Mouse (Mus musculus): ENCODE measurements around the gene Sgip1. TPM values are rescaled to one million over a fixed set of nuclear protein-coding genes. Genes with fewer than 3 reads are reported as not detected.

Gene Sgip1
- polyA plus RNA-seq (2014; fragmentation: Nextera tagmentation; extraction: Ambion mirVana) = 64.6 and 68.3 TPM in 2 replicates

- no peaks in the 10 kb centered on the region for H3K9me3 ChIP-seq (ENCODE audit: control insufficient read depth, low read length)
- H3K4me1 ChIP-seq (replicated peaks; ENCODE audit: control insufficient read depth, insufficient read depth, low read length) = no peaks in the 10 kb centered on the region
- H3K4me3 ChIP-seq (replicated peaks; ENCODE audit: low read length) = no peak within 1 kb of the TSS
- H3K36me3 ChIP-seq (replicated peaks; ENCODE audit: control insufficient read depth, insufficient read depth) = no peaks in the 10 kb centered on the region
- no peak within 1 kb of the TSS for H3K27ac ChIP-seq
- H3K27me3 ChIP-seq (ENCODE audit: control insufficient read depth, insufficient read depth, low read length) = no peaks in the 10 kb centered on the region
- H3K9ac ChIP-seq = no peak within 1 kb of the TSS
- DNase-seq (ENCODE audit: low spot score) = no peak
- H3K4me2 ChIP-seq (replicated peaks) = no peak within 1 kb of the TSS
- ATAC-seq (ENCODE audit: low FRiP score) = no peak
- WGBS = 69% methylated on average over 8 of the region's 8 CpGs
These were observed at the start of gene Sgip1 for GRCm38 (mm10) chr4:102741287-102741686. Sgip1 (plus strand) TSS chr4:102741297.

- DNase-seq (ENCODE audit: low spot score) (no peak), ATAC-seq (ENCODE audit: low FRiP score) (no peak)
- WGBS = 75% methylated on average over 4 of the region's 4 CpGs
- Histone ChIP-seq H3K4me2 (replicated peaks) (no peak overlapping the region), H3K27ac (no peak overlapping the region), H3K4me1 (replicated peaks; ENCODE audit: control insufficient read depth, insufficient read depth, low read length) (no peaks in the 10 kb centered on the region), H3K9me3 (ENCODE audit: control insufficient read depth, low read length) (no peaks in the 10 kb centered on the region), H3K27me3 (ENCODE audit: control insufficient read depth, insufficient read depth, low read length) (no peaks in the 10 kb centered on the region), H3K4me3 (replicated peaks; ENCODE audit: low read length) (no peak overlapping the region), H3K36me3 (replicated peaks; ENCODE audit: control insufficient read depth, insufficient read depth) (no peaks in the 10 kb centered on the region), H3K9ac (no peak overlapping the region)
These were observed 49.7 kb upstream of the Sgip1 start for GRCm38 (mm10) chr4:102691402-102691801.

- H3K9ac ChIP-seq = no peak overlapping the region
- DNase-seq (ENCODE audit: low spot score) (no peak), ATAC-seq (ENCODE audit: low FRiP score) (no peak)
- H3K9me3 ChIP-seq (ENCODE audit: control insufficient read depth, low read length) = no peaks in the 10 kb centered on the region
- H3K4me2 ChIP-seq (replicated peaks) = no peak overlapping the region
- no peaks in the 10 kb centered on the region for H3K4me1 ChIP-seq (replicated peaks; ENCODE audit: control insufficient read depth, insufficient read depth, low read length)
- no peak overlapping the region for H3K4me3 ChIP-seq (replicated peaks; ENCODE audit: low read length)
- 92% methylated on average over 7 of the region's 7 CpGs for WGBS
- no peak overlapping the region for H3K27ac ChIP-seq
- H3K36me3 ChIP-seq (replicated peaks; ENCODE audit: control insufficient read depth, insufficient read depth) = no peaks in the 10 kb centered on the region
- H3K27me3 ChIP-seq (ENCODE audit: control insufficient read depth, insufficient read depth, low read length) = no peaks in the 10 kb centered on the region
These were observed 43.1 kb upstream of the Sgip1 start for GRCm38 (mm10) chr4:102697966-102698365.

- no peaks in the 10 kb centered on the region for H3K27me3 ChIP-seq (ENCODE audit: control insufficient read depth, insufficient read depth, low read length)
- no peaks in the 10 kb centered on the region for H3K4me1 ChIP-seq (replicated peaks; ENCODE audit: control insufficient read depth, insufficient read depth, low read length)
- ATAC-seq (ENCODE audit: low FRiP score) (no peak), DNase-seq (ENCODE audit: low spot score) (no peak)
- H3K4me2 ChIP-seq (replicated peaks) = no peak overlapping the region
- H3K4me3 ChIP-seq (replicated peaks; ENCODE audit: low read length) = no peak overlapping the region
- H3K9ac ChIP-seq = no peak overlapping the region
- 87% methylated on average over 4 of the region's 4 CpGs for WGBS
- H3K36me3 ChIP-seq (replicated peaks; ENCODE audit: control insufficient read depth, insufficient read depth) = no peaks in the 10 kb centered on the region
- no peaks in the 10 kb centered on the region for H3K9me3 ChIP-seq (ENCODE audit: control insufficient read depth, low read length)
- no peak overlapping the region for H3K27ac ChIP-seq
These were observed 29.4 kb upstream of the Sgip1 start for GRCm38 (mm10) chr4:102711731-102712130.

- no peak overlapping the region for H3K27ac ChIP-seq
- no peak overlapping the region for H3K9ac ChIP-seq
- no peaks in the 10 kb centered on the region for H3K9me3 ChIP-seq (ENCODE audit: control insufficient read depth, low read length)
- no peaks in the 10 kb centered on the region for H3K27me3 ChIP-seq (ENCODE audit: control insufficient read depth, insufficient read depth, low read length)
- no peaks in the 10 kb centered on the region for H3K4me1 ChIP-seq (replicated peaks; ENCODE audit: control insufficient read depth, insufficient read depth, low read length)
- ATAC-seq (ENCODE audit: low FRiP score) (no peak), DNase-seq (ENCODE audit: low spot score) (no peak)
- H3K36me3 ChIP-seq (replicated peaks; ENCODE audit: control insufficient read depth, insufficient read depth) = no peaks in the 10 kb centered on the region
- no peak overlapping the region for H3K4me2 ChIP-seq (replicated peaks)
- H3K4me3 ChIP-seq (replicated peaks; ENCODE audit: low read length) = no peak overlapping the region
These were observed 25.6 kb upstream of the Sgip1 start for GRCm38 (mm10) chr4:102715532-102715931.

GRCm38 (mm10) chr4:102717123-102717828 lies 23.8 kb upstream of the Sgip1 start:
- H3K9ac ChIP-seq = no peak overlapping the region
- ATAC-seq (ENCODE audit: low FRiP score) (no peak), DNase-seq (ENCODE audit: low spot score) (no peak)
- H3K36me3 ChIP-seq (replicated peaks; ENCODE audit: control insufficient read depth, insufficient read depth) = no peaks in the 10 kb centered on the region
- H3K27me3 ChIP-seq (ENCODE audit: control insufficient read depth, insufficient read depth, low read length) = no peaks in the 10 kb centered on the region
- no peaks in the 10 kb centered on the region for H3K4me1 ChIP-seq (replicated peaks; ENCODE audit: control insufficient read depth, insufficient read depth, low read length)
- no peak overlapping the region for H3K27ac ChIP-seq
- no peaks in the 10 kb centered on the region for H3K9me3 ChIP-seq (ENCODE audit: control insufficient read depth, low read length)
- no peak overlapping the region for H3K4me2 ChIP-seq (replicated peaks)
- 67% methylated on average over 5 of the region's 5 CpGs for WGBS
- no peak overlapping the region for H3K4me3 ChIP-seq (replicated peaks; ENCODE audit: low read length)

- Histone ChIP-seq H3K27me3 (ENCODE audit: control insufficient read depth, insufficient read depth, low read length) (no peaks in the 10 kb centered on the region), H3K27ac (no peak overlapping the region), H3K4me3 (replicated peaks; ENCODE audit: low read length) (no peak overlapping the region), H3K36me3 (replicated peaks; ENCODE audit: control insufficient read depth, insufficient read depth) (no peaks in the 10 kb centered on the region), H3K4me1 (replicated peaks; ENCODE audit: control insufficient read depth, insufficient read depth, low read length) (no peaks in the 10 kb centered on the region), H3K9me3 (ENCODE audit: control insufficient read depth, low read length) (no peaks in the 10 kb centered on the region), H3K4me2 (replicated peaks) (no peak overlapping the region), H3K9ac (no peak overlapping the region)
- no peak for ATAC-seq (ENCODE audit: low FRiP score)
- DNase-seq (ENCODE audit: low spot score) = peak; percentile 66
- WGBS = 3% methylated on average over 1 of the region's 1 CpGs
These were observed 21.6 kb upstream of the Sgip1 start for GRCm38 (mm10) chr4:102719535-102719934.

GRCm38 (mm10) chr4:102719951-102720350 lies 21.1 kb upstream of the Sgip1 start:
- Histone ChIP-seq H3K9ac (no peak overlapping the region), H3K4me1 (replicated peaks; ENCODE audit: control insufficient read depth, insufficient read depth, low read length) (no peaks in the 10 kb centered on the region)
- WGBS = 83% methylated on average over 1 of the region's 1 CpGs

GRCm38 (mm10) chr4:102724442-102724841 lies 16.7 kb upstream of the Sgip1 start:
- WGBS = 79% methylated on average over 5 of the region's 5 CpGs
- Histone ChIP-seq H3K27ac (no peak overlapping the region), H3K27me3 (ENCODE audit: control insufficient read depth, insufficient read depth, low read length) (no peaks in the 10 kb centered on the region), H3K9ac (no peak overlapping the region), H3K36me3 (replicated peaks; ENCODE audit: control insufficient read depth, insufficient read depth) (no peaks in the 10 kb centered on the region), H3K4me2 (replicated peaks) (no peak overlapping the region), H3K4me1 (replicated peaks; ENCODE audit: control insufficient read depth, insufficient read depth, low read length) (no peaks in the 10 kb centered on the region), H3K4me3 (replicated peaks; ENCODE audit: low read length) (no peak overlapping the region), H3K9me3 (ENCODE audit: control insufficient read depth, low read length) (no peaks in the 10 kb centered on the region)
- no peak for ATAC-seq (ENCODE audit: low FRiP score)
- no peak for DNase-seq (ENCODE audit: low spot score)

More at GRCm38 (mm10) chr4:102719951-102720350, 21.1 kb upstream of the Sgip1 start:
- ATAC-seq (ENCODE audit: low FRiP score) (no peak), DNase-seq (ENCODE audit: low spot score) (no peak)
- Histone ChIP-seq H3K27me3 (ENCODE audit: control insufficient read depth, insufficient read depth, low read length) (no peaks in the 10 kb centered on the region), H3K4me2 (replicated peaks) (no peak overlapping the region), H3K9me3 (ENCODE audit: control insufficient read depth, low read length) (no peaks in the 10 kb centered on the region), H3K27ac (no peak overlapping the region), H3K36me3 (replicated peaks; ENCODE audit: control insufficient read depth, insufficient read depth) (no peaks in the 10 kb centered on the region), H3K4me3 (replicated peaks; ENCODE audit: low read length) (no peak overlapping the region)

- H3K27ac ChIP-seq = no peak overlapping the region
- DNase-seq (ENCODE audit: low spot score) = no peak
- no peak for ATAC-seq (ENCODE audit: low FRiP score)
- no peaks in the 10 kb centered on the region for H3K9me3 ChIP-seq (ENCODE audit: control insufficient read depth, low read length)
- no peaks in the 10 kb centered on the region for H3K4me1 ChIP-seq (replicated peaks; ENCODE audit: control insufficient read depth, insufficient read depth, low read length)
- H3K27me3 ChIP-seq (ENCODE audit: control insufficient read depth, insufficient read depth, low read length) = no peaks in the 10 kb centered on the region
- H3K4me2 ChIP-seq (replicated peaks) = no peak overlapping the region
- H3K4me3 ChIP-seq (replicated peaks; ENCODE audit: low read length) = no peak overlapping the region
- no peaks in the 10 kb centered on the region for H3K36me3 ChIP-seq (replicated peaks; ENCODE audit: control insufficient read depth, insufficient read depth)
- no peak overlapping the region for H3K9ac ChIP-seq
- 83% methylated on average over 3 of the region's 3 CpGs for WGBS
These were observed 10.1 kb upstream of the Sgip1 start for GRCm38 (mm10) chr4:102730976-102731375.

All from hindbrain, embryonic 14.5 days (tissue).